Mouse (Mus musculus) urinary bladder, postnatal 14 days (tissue): ENCODE results near the gene Zfp830.
A peak's percentile ranks its signal among the peaks of the same experiment; 100 is the strongest.

Source experiments
- DNase-seq: peaks from one replicate; pipeline ENCODE4 v3.0.0; 2021; ENCODE audit warnings: low spot score

The Zfp830 gene

DNA sequence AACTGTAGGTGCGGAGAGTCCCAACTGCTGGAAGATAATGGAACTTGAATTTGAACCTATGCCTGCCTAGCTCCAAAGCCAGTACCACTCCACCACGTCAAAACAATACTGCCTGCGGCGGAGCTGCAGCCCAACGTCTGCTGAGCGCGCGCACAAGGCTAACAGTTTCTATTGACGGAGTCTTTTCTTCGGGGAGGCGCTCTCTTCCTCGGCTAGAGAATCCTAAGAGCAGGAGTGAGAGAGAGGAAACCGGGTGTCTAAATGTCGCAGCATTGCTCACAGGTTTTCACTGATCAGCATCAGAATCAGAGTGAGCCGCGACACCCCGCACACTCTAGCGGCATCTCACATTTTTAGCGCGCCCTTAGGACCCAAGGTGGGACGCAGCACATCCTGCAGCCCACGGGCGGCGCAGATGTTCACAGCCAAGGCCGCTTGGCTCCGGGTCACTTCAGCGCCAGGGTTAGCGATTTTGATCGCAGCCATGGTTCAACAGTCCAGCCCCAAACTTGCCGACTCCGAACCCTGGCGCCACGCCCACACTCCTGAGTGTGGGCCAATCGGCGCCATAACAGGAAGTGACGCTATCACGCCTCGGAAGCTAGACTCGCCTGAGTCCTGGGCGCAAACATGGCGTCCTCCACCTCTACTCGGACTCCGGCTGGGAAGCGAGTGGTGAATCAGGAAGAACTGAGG, at the start of gene Zfp830, which contains the start of gene Cct6b:
Gene Zfp830, plus strand, starts transcription at position 604 of the 696 bp plus-strand sequence.
Gene Cct6b, minus strand, starts transcription at position 580 of the 696 bp plus-strand sequence.
- peak; percentile 94 for DNase-seq

GRCm38 (mm10) chr11:82719294-82719693, 44.9 kb upstream of the Zfp830 start:
- no peak for DNase-seq

DNA sequence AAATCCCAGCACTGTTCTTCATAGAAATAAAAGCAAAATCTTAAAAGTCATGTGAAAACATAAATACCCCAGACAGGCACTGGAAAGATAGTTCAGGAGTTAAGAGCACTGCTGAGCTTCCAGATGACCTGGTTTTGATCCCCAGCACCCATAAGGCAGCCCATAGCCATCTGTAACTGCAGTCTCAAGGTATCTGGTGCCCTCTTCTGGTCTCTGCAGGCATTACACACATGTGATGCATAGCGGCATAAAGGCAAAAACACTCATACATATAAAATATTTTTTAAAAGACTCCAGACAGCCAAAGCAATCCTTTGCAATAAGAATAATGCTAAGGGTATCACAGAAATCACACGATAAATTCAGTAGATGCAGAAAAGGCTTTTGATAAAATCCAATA, 37.3 kb upstream of the Zfp830 start:
- no peak for DNase-seq

DNA sequence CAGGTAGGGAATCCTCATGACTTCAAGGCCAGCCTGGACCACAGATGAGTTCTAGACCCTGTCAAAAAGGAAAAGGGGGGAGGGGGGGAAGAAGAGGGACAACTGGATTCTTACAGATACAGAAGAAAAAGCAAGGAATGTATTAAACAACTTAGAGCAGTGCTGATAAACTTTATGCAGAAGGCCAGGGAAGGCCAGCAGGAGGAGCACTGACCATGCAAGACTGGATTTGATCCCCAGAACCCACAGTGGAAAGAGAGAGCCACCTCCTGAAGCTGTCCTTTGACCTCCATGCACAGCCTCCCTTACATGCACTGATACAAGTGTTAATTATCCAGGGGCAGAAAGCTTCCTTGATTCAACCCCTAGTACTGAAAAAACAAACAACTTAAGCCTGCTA, 29.9 kb upstream of the Zfp830 start:
- no peak for DNase-seq

GRCm38 (mm10) chr11:82739006-82739405, 25.1 kb upstream of the Zfp830 start:
- no peak for DNase-seq

DNA sequence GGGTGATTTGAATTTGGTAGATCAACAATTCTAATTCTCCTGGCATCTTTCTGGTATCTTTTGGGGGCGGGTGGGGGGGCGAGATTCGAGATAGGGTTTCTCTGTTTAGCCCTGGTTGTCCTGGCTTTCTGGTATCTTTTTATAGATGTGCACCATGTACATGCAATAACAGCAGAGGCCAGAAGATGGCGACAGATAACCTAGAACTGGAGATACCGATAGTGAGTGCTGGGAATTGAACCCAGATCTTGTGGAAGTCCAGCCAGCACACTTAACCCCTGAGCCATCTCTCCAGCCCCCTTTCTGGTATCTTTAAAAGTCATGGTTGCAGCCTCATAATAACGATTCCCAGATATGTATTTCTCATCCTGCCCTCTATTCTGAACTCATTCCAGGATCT, 18.0 kb upstream of the Zfp830 start:
- DNase-seq = peak; percentile 22

- no peak for DNase-seq
Measured at GRCm38 (mm10) chr11:82746857-82747366, 17.2 kb upstream of the Zfp830 start.

DNA sequence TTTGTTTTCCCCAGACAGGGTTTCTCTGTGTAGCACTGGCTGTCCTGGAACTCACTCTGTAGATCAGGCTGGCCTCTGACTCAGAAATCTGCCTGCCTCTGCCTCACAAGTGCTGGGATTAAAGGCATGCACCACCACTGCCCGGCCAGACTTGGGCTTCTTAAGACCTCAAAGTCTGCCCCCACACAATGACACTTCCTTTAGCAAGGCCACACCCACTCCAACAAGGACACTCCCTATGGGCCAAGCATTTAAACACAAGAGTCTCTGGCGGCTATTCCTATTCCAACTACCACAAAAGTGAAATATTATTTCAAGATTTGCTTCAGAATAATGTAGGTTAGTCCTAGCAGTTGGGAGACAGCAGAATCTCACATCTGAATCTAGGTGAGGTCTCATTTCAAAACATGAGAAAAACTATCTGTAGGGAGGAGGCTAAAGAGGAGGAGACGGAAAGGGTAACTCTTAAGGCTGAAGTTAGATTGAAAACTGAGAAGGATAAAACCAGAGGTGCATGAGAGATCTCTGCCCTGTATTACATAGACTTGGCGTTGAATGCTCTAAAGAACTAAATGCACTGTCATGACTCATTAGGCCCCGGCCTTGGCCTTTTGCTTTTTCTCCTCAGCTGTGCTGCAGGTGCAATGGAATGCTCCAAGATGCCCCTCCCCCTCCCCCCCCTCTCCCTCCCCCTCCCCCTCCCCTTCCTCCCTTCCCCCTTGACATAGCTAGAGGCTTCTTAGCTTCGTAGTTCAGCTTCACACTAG, 11.6 kb upstream of the Zfp830 start:
- DNase-seq = no peak

DNA sequence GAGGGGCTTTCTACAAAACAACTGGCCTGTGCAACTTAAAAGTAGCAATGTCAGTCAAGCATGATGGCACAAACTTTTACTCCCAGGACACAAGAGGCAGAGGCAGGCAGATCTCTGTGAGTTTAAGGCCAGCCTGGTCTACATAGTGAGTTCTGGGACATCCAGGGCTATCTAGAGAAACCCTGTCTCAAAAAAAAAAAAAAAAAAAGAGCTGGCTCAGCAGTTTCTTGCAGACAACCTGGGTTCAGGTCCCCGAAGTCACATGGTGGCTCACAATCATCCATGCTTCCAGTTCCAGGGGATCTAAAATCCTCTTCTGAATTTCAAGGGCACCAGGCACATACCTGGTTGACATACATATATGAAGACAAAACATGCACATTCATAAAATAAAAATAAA, 8.2 kb upstream of the Zfp830 start:
- DNase-seq = no peak

GRCm38 (mm10) chr11:82762286-82762829, 1.8 kb upstream of the Zfp830 start:
- DNase-seq = no peak

- DNase-seq = no peak
Measured at GRCm38 (mm10) chr11:82763261-82763660, 884 bp upstream of the Zfp830 start.

DNA sequence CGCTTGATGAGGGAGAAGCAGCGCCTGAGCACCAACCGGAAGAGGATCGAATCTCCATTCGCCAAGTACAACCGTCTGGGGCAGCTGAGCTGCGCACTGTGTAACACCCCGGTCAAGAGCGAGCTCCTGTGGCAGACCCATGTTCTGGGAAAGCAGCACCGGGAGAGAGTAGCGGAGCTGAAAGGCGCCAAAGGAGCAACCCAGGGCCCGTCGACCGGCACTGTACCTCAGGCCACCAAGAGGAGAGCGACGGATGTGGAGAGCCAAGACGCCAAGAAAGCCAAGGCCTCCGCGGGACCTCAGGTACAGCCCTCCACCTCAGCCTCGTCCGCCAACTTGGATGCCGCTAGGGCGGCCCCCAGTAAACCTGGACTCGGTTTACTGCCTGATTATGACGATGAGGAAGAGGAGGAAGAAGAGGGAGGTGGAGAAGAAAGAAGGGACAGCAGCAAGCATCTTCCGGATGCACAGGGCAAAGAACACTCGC, 336 bp downstream of the Zfp830 start:
- no peak for DNase-seq

GRCm38 (mm10) chr11:82780134-82780533, 16.0 kb downstream of the Zfp830 start:
- DNase-seq = no peak

GRCm38 (mm10) chr11:82780983-82781903, 17.1 kb downstream of the Zfp830 start, which contains the start of gene Lig3:
TSS of gene Lig3 (plus strand) at chr11:82781108.
- DNase-seq = peak; percentile 94

DNA sequence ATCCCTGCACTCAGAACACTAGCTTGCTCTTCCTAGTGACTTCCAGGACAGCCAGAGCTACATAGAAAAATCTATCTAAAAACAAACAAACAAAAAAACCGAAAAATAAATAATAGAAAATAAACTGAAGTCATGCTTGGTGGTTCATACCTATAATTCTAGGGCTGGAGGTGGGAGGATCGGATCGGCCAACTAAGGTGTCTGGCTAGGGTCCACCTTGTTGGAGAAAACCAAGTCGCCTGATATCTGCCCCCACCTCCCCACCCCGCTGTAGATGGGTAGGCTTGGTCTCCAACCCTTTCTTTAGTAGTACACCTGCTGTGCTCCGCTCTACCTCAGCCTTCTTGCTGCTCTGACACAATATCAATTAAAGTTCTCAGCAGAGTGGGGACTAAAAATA, 18.1 kb downstream of the Zfp830 start:
- DNase-seq = no peak

GRCm38 (mm10) chr11:82783453-82783852, 19.3 kb downstream of the Zfp830 start:
- DNase-seq = no peak

DNA sequence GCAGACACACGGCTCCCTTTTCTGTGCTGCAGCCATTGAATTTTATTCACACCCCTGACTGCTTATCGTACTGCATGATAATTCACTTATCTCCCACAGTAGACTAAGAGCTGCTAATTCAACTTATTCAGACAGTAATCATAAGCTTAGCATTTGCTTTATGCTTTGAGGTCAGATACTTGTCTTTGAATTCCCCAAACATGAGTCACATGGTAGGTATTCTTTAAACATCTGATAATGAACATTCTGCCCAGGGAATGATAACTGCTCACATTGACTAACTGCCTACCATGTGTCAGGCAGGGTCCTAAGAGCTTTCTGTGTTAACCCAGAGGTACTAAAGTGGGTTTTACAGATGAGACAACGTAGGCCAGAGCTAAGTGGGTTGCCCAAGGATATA, 42.5 kb downstream of the Zfp830 start:
- no peak for DNase-seq

GRCm38 (mm10) chr11:82807370-82807769, 43.2 kb downstream of the Zfp830 start:
- DNase-seq = no peak

- DNase-seq = no peak
Measured at GRCm38 (mm10) chr11:82808485-82808884, 44.3 kb downstream of the Zfp830 start.
